ENCODE assay signal across 13 mouse cellular contexts in genomic region chr2:149873346-149873745, GRCm38 (mm10). TPM values are rescaled to one million over a fixed set of nuclear protein-coding genes. Genes with fewer than 3 reads are reported as not detected.
DNase-seq lines count a peak whose midpoint lies in the region.
"Had no signal": no experiment of that assay in that cellular context is flagged by ENCODE, and none has a peak within 500 bp of the region (broad histone marks: within the 10 kb centered on the region; RNA-seq: fewer than 3 reads in every experiment).

No protein-coding gene starts in this region.

- 93% methylated on average over 3 of the region's 3 CpGs for WGBS in midbrain, embryonic 10.5 days

- H3K9me3 ChIP-seq in midbrain, embryonic 10.5 days (replicated peaks): no peaks in the 10 kb centered on the region
- H3K9me3 ChIP-seq: hindbrain, embryonic 13.5 days; liver, embryonic 15.5 days; neural tube, embryonic 13.5 days had no signal

- peak; percentile 93 for DNase-seq in right cerebral cortex, adult 18-20 months
- no peak for DNase-seq in right cerebral cortex, postnatal 4 days
- DNase-seq in frontal cortex, postnatal 10 days (ENCODE audit: low spot score in 2 of 2): peak; percentile 53 to 78
- peak; percentile 81 to 92 for DNase-seq in left cerebral cortex, adult 18-20 months (ENCODE audit: low spot score in 2 of 2)
- no peak for DNase-seq in ovary, adult 18-20 months (ENCODE audit: low spot score)
- no peak for DNase-seq in midbrain, embryonic 10.5 days (ENCODE audit: low spot score)
- no peak for DNase-seq in retina, postnatal 1 day
- DNase-seq: adrenal gland, postnatal 14 days; embryo, embryonic 11 days had no signal

- H3K27ac ChIP-seq in midbrain, embryonic 10.5 days (replicated peaks): no peak overlapping the region
- H3K27ac ChIP-seq: hindbrain, embryonic 13.5 days; kidney, postnatal 0 days; liver, embryonic 15.5 days; neural tube, embryonic 13.5 days had no signal

- no peak overlapping the region for H3K4me3 ChIP-seq in midbrain, embryonic 10.5 days
- H3K4me3 ChIP-seq: hindbrain, embryonic 13.5 days; liver, embryonic 15.5 days; neural tube, embryonic 13.5 days had no signal

- no peaks in the 10 kb centered on the region for H3K36me3 ChIP-seq in midbrain, embryonic 10.5 days
- H3K36me3 ChIP-seq: hindbrain, embryonic 13.5 days; liver, embryonic 15.5 days; neural tube, embryonic 13.5 days had no signal

- no peaks in the 10 kb centered on the region for H3K4me1 ChIP-seq in midbrain, embryonic 10.5 days
- H3K4me1 ChIP-seq: liver, embryonic 15.5 days; neural tube, embryonic 13.5 days had no signal

- no peaks in the 10 kb centered on the region for H3K27me3 ChIP-seq in midbrain, embryonic 10.5 days (ENCODE audit: low read depth, poor library complexity, severe bottlenecking)
- H3K27me3 ChIP-seq: hindbrain, embryonic 13.5 days; liver, embryonic 15.5 days; neural tube, embryonic 13.5 days had no signal

RNA-seq across cellular contexts. Expression of gene C530025M09Rik, which starts 42.3 kb away (rescaled TPM):
- total RNA-seq in left cerebral cortex, adult 18-20 months (2021): 1 to 10 TPM; 1.7 to 2.1 TPM
- 0.27 and 0.71 TPM in 2 replicates for polyA plus RNA-seq in midbrain, embryonic 10.5 days (2016; fragmentation: Nextera tagmentation; extraction: Ambion mirVana)
- total RNA-seq: adrenal gland, postnatal 14 days had no signal
- polyA plus RNA-seq: kidney, postnatal 0 days; liver, embryonic 15.5 days had no signal

RNA-seq across cellular contexts. Expression of gene Syndig1, which starts 44.3 kb away (rescaled TPM):
- 10 to 100 TPM; 52.9 to 64.0 TPM for total RNA-seq in left cerebral cortex, adult 18-20 months (2021)
- 3.0 and 4.6 TPM in 2 replicates for polyA plus RNA-seq in midbrain, embryonic 10.5 days (2016; fragmentation: Nextera tagmentation; extraction: Ambion mirVana)

Comparison
In these comparisons a context has a peak if more than half of its experiments do, and no peak if none do; other contexts are left out.
1. DNase-seq: peak in right cerebral cortex, adult 18-20 months (single experiment), frontal cortex, postnatal 10 days (2 of 2) and left cerebral cortex, adult 18-20 months (2 of 2); none in right cerebral cortex, postnatal 4 days (single experiment), ovary, adult 18-20 months (single experiment), midbrain, embryonic 10.5 days (single experiment) and retina, postnatal 1 day (single experiment).